Mouse (Mus musculus) neural tube, embryonic 14.5 days (tissue): ENCODE measurements around the gene Slc6a12. TPM values are rescaled to one million over a fixed set of nuclear protein-coding genes. Genes with fewer than 3 reads are reported as not detected.

Experiments used
- ATAC-seq: fragments of 200-750 bp; cut with Nextera tagmentation; 2 replicates; pipeline ENCODE4 v1.8.0; 2017; ENCODE audit warnings: low read depth, mild to moderate bottlenecking, moderate TSS enrichment, moderate library complexity
- H3K27ac ChIP-seq: fragments of 300-500 bp; sonication (generic); 2 replicates; pipeline ENCODE4 v1.5.1; 2014; ENCODE audit warnings: low read depth, mild to moderate bottlenecking, control low read depth, low read length, moderate library complexity, mixed read lengths
- H3K27me3 ChIP-seq: fragments of 300-500 bp; sonication (generic); 2 replicates; pipeline ENCODE4 v1.6.1; 2014; ENCODE audit warnings: low read length; ENCODE audit not compliant: control insufficient read depth, insufficient read depth
- H3K36me3 ChIP-seq: fragments of 300-500 bp; sonication (generic); 2 replicates; pipeline ENCODE4 v1.6.1; 2014; ENCODE audit warnings: low read length, mixed read lengths; ENCODE audit not compliant: control insufficient read depth, insufficient read depth
- H3K4me1 ChIP-seq: fragments of 300-500 bp; sonication (generic); 2 replicates; pipeline ENCODE4 v1.6.1; 2014; ENCODE audit warnings: low read length; ENCODE audit not compliant: control insufficient read depth, insufficient read depth
- H3K4me2 ChIP-seq: fragments of 300-500 bp; sonication (generic); 2 replicates; pipeline ENCODE4 v1.6.1; 2014; ENCODE audit warnings: mild to moderate bottlenecking, low read depth, low read length, control low read depth
- H3K4me3 ChIP-seq: fragments of 300-500 bp; sonication (generic); 2 replicates; pipeline ENCODE4 v1.5.1; 2014; ENCODE audit warnings: low read depth, low read length, control low read depth, mixed read lengths
- H3K9ac ChIP-seq: fragments of 300-500 bp; sonication (generic); replicated peaks from 2 replicates; pipeline ENCODE4 v1.6.1; 2014; ENCODE audit warnings: low read depth, mild to moderate bottlenecking, control low read depth, low read length, mixed read lengths
- H3K9me3 ChIP-seq: fragments of 300-500 bp; sonication (generic); 2 replicates; pipeline ENCODE4 v1.6.1; 2016; ENCODE audit warnings: low read length; ENCODE audit not compliant: control insufficient read depth
- WGBS: fragments of 180-500 bp; shearing (Covaris S2); extraction: QIAGEN DNeasy Blood & Tissue Kit; methylation state at CpG from one replicate; pipeline ENCODE4 v1.1.7; 2014; 5-methylcytosine and 5-hydroxymethylcytosine counted together
- polyA plus RNA-seq: library from polyadenylated mRNA; unstranded; fragments of >200 nt; fragmentation: Nextera tagmentation; extraction: Ambion mirVana; gene quantifications from 2 replicates; pipeline ENCODE4 v1.2.1, GENCODE M21; 2014

The Slc6a12 gene
- polyA plus RNA-seq, result 1.7 TPM in 1 of 2 replicates, not detected in the other

GRCm38 (mm10) chr6:121343026-121343770 lies at the start of gene Slc6a12:
Slc6a12 (plus strand) TSS chr6:121343076.
- Histone ChIP-seq H3K4me1 (no peaks in the 10 kb centered on the region), H3K4me2 (no peak within 1 kb of the TSS), H3K9ac (no peak within 1 kb of the TSS), H3K27ac (no peak within 1 kb of the TSS), H3K4me3 (no peak within 1 kb of the TSS), H3K9me3 (no peaks in the 10 kb centered on the region), H3K36me3 (no peaks in the 10 kb centered on the region), H3K27me3 (no peaks in the 10 kb centered on the region)
- WGBS, result 77% methylated on average over 15 of the region's 15 CpGs
- ATAC-seq, result no peak

GRCm38 (mm10) chr6:121299317-121299716 lies 43.6 kb upstream of the Slc6a12 start:
- H3K27ac ChIP-seq, result no peak overlapping the region
- no peak overlapping the region for H3K9ac ChIP-seq
- H3K4me3 ChIP-seq, result no peak overlapping the region
- no peaks in the 10 kb centered on the region for H3K9me3 ChIP-seq
- WGBS, result 54% methylated on average over 7 of the region's 7 CpGs
- no peak overlapping the region for H3K4me2 ChIP-seq
- H3K27me3 ChIP-seq, result no peaks in the 10 kb centered on the region
- ATAC-seq, result no peak
- no peaks in the 10 kb centered on the region for H3K4me1 ChIP-seq
- no peaks in the 10 kb centered on the region for H3K36me3 ChIP-seq

- H3K36me3 ChIP-seq, result no peaks in the 10 kb centered on the region
- H3K4me1 ChIP-seq, result no peaks in the 10 kb centered on the region
- H3K27me3 ChIP-seq, result no peaks in the 10 kb centered on the region
- H3K4me3 ChIP-seq, result no peak within 1 kb of the TSS
- H3K27ac ChIP-seq, result no peak within 1 kb of the TSS
- H3K4me2 ChIP-seq, result no peak within 1 kb of the TSS
- no peak for ATAC-seq
- no peaks in the 10 kb centered on the region for H3K9me3 ChIP-seq
- WGBS, result 7% methylated on average over 11 of the region's 11 CpGs
- H3K9ac ChIP-seq, result no peak within 1 kb of the TSS
These were observed 42.9 kb upstream of the Slc6a12 start, which contains the start of gene Slc6a13 for GRCm38 (mm10) chr6:121299954-121300353. Slc6a13 (plus strand) TSS chr6:121300227.

GRCm38 (mm10) chr6:121300504-121300903 lies 42.4 kb upstream of the Slc6a12 start:
- no peak overlapping the region for H3K4me2 ChIP-seq
- no peak for ATAC-seq
- no peaks in the 10 kb centered on the region for H3K4me1 ChIP-seq
- no peak overlapping the region for H3K4me3 ChIP-seq
- WGBS, result 56% methylated on average over 9 of the region's 9 CpGs
- no peaks in the 10 kb centered on the region for H3K36me3 ChIP-seq
- no peaks in the 10 kb centered on the region for H3K9me3 ChIP-seq
- H3K27me3 ChIP-seq, result no peaks in the 10 kb centered on the region
- no peak overlapping the region for H3K9ac ChIP-seq
- no peak overlapping the region for H3K27ac ChIP-seq

GRCm38 (mm10) chr6:121303466-121304220 lies 39.2 kb upstream of the Slc6a12 start:
- Histone ChIP-seq H3K9ac (no peak overlapping the region), H3K27me3 (no peaks in the 10 kb centered on the region), H3K27ac (no peak overlapping the region), H3K4me1 (no peaks in the 10 kb centered on the region), H3K9me3 (no peaks in the 10 kb centered on the region), H3K36me3 (no peaks in the 10 kb centered on the region), H3K4me2 (no peak overlapping the region), H3K4me3 (no peak overlapping the region)
- ATAC-seq, result no peak
- 79% methylated on average over 10 of the region's 10 CpGs for WGBS

GRCm38 (mm10) chr6:121304630-121305029 lies 38.2 kb upstream of the Slc6a12 start:
- no peak overlapping the region for H3K4me3 ChIP-seq
- H3K27ac ChIP-seq, result no peak overlapping the region
- no peaks in the 10 kb centered on the region for H3K36me3 ChIP-seq
- H3K4me1 ChIP-seq, result no peaks in the 10 kb centered on the region
- no peak for ATAC-seq
- WGBS, result 89% methylated on average over 9 of the region's 9 CpGs
- no peaks in the 10 kb centered on the region for H3K27me3 ChIP-seq
- no peak overlapping the region for H3K9ac ChIP-seq
- no peaks in the 10 kb centered on the region for H3K9me3 ChIP-seq
- H3K4me2 ChIP-seq, result no peak overlapping the region

GRCm38 (mm10) chr6:121305571-121305970 lies 37.3 kb upstream of the Slc6a12 start:
- no peak for ATAC-seq
- H3K27ac ChIP-seq, result no peak overlapping the region
- no peak overlapping the region for H3K9ac ChIP-seq
- no peaks in the 10 kb centered on the region for H3K4me1 ChIP-seq
- H3K27me3 ChIP-seq, result no peaks in the 10 kb centered on the region
- no peak overlapping the region for H3K4me3 ChIP-seq
- H3K9me3 ChIP-seq, result no peaks in the 10 kb centered on the region
- 88% methylated on average over 3 of the region's 3 CpGs for WGBS
- H3K36me3 ChIP-seq, result no peaks in the 10 kb centered on the region
- no peak overlapping the region for H3K4me2 ChIP-seq

GRCm38 (mm10) chr6:121310984-121311383 lies 31.9 kb upstream of the Slc6a12 start:
- Histone ChIP-seq H3K4me3 (no peak overlapping the region), H3K27ac (no peak overlapping the region), H3K27me3 (no peaks in the 10 kb centered on the region), H3K9me3 (no peaks in the 10 kb centered on the region), H3K36me3 (no peaks in the 10 kb centered on the region), H3K9ac (no peak overlapping the region), H3K4me2 (no peak overlapping the region), H3K4me1 (no peaks in the 10 kb centered on the region)
- 87% methylated on average over 6 of the region's 6 CpGs for whole genome bisulfite sequencing
- no peak for ATAC-seq

- WGBS, result 71% methylated on average over 6 of the region's 6 CpGs
- H3K4me1 ChIP-seq, result no peaks in the 10 kb centered on the region
- H3K4me3 ChIP-seq, result no peak overlapping the region
- no peaks in the 10 kb centered on the region for H3K36me3 ChIP-seq
- H3K9me3 ChIP-seq, result no peaks in the 10 kb centered on the region
- ATAC-seq, result no peak
- no peak overlapping the region for H3K4me2 ChIP-seq
- no peak overlapping the region for H3K27ac ChIP-seq
- no peak overlapping the region for H3K9ac ChIP-seq
- H3K27me3 ChIP-seq, result no peaks in the 10 kb centered on the region
These were observed 23.8 kb upstream of the Slc6a12 start for GRCm38 (mm10) chr6:121319099-121319498.
